ENCODE assay signal across 18 mouse cellular contexts in genomic region chr14:118864905-118865304, GRCm38 (mm10).
DNase-seq lines count a peak whose midpoint lies in the region; ATAC-seq and TF ChIP-seq lines count a peak whose summit lies in the region.
"Had no signal": no experiment of that assay in that cellular context is flagged by ENCODE, and none has a peak within 500 bp of the region (broad histone marks: within the 10 kb centered on the region; RNA-seq: fewer than 3 reads in every experiment).

No protein-coding gene starts in this region.

- intact Hi-C loops in heart, postnatal 36 days (cut with DNase I) = no loop called here

- in situ Hi-C loops in Patski (cut with MboI; ENCODE audit: low pct_unique_long_range_greater_than_20kb) = no loop called here

- POLR2A ChIA-PET in Patski (lab: Charles Lee) = interaction anchor here (0.7 kb wide), 1 partner anchor 14 kb away, joined by 3 read pairs; no protein-coding TSS in a partner anchor

- ATAC-seq in Patski = peak; percentile 89
- ATAC-seq in inflammation-experienced regulatory T-cells, adult 6 months = peak; percentile 91
- ATAC-seq: forebrain, embryonic 15.5 days; hindbrain, embryonic 16.5 days; intestine, embryonic 15.5 days had no signal

- no peaks in the 10 kb centered on the region for H3K27me3 ChIP-seq in Patski
- H3K27me3 ChIP-seq: embryonic facial prominence, embryonic 12.5 days; forebrain, embryonic 15.5 days; heart, embryonic 12.5 days; hindbrain, embryonic 12.5 days; intestine, embryonic 15.5 days had no signal

- CTCF ChIA-PET in Patski (lab: Charles Lee) = interaction anchor here (2.3 kb wide), 1 partner anchor 31 kb away, joined by 5 read pairs; no protein-coding TSS in a partner anchor

- TF ChIP-seq CTCF in Patski (IDR thresholded peaks at IDR 0.05) = no peak

- peak; percentile 10 for DNase-seq in thymus, postnatal 25 days
- DNase-seq in thymus, postnatal 4 days = no peak
- DNase-seq in Patski (ENCODE audit: low read depth, low spot score) = no peak
- DNase-seq in heart, postnatal 36 days = no peak
- no peak for DNase-seq in heart, adult 11 months
- no peak for DNase-seq in heart, adult 18-20 months
- DNase-seq: adrenal gland, postnatal 14 days; cerebellum, adult 11-12 months; cerebellum, adult 9-10 months; cerebellum, postnatal 25 days; gastrocnemius, postnatal 10 days had no signal
